Mouse (Mus musculus): Measurements from ENCODE around the gene Carmil3.
A peak's percentile ranks its signal among the peaks of the same experiment; 100 is the strongest.

Gene Carmil3

DNA sequence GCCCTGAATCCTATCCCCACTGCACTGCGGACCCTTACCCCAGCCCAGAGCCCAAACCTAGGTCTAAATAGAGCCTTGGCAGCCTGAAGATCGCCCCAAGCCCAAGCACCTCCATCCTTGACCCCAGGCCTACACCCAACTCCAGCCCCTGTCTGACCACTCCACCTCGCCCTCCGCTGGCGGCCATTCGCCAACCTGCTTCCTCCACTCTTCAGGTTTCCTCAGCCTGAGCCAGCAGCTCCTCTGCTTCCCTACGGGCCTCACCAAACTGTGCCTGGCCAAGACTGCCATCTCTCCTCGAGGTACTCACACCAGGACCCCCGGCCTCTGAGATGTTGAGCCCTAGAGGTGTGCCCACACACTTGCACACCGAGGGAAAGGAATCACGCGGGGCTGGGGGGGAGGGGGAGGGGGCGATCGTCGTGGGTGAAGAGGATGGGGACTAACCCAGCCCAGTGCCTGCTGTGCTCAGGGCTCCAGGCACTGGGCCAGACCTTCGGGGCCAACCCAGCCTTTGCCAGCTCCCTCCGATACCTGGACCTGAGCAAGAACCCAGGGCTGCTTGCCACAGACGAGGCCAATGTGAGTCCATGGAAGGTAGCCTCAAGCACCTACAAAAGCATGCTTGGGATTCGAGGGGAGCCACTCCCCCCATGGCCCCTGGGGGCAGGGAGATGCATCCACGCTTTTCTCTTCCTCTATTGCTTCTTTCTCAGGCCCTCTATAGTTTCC is 5.2 kb downstream of the Carmil3 start:
- DNase-seq (ENCODE audit: low read depth, low spot score) = no peak

- DNase-seq (ENCODE audit: low read depth, low spot score) = no peak
Measured at GRCm38 (mm10) chr14:55496761-55497448, 6.5 kb downstream of the Carmil3 start.

DNA sequence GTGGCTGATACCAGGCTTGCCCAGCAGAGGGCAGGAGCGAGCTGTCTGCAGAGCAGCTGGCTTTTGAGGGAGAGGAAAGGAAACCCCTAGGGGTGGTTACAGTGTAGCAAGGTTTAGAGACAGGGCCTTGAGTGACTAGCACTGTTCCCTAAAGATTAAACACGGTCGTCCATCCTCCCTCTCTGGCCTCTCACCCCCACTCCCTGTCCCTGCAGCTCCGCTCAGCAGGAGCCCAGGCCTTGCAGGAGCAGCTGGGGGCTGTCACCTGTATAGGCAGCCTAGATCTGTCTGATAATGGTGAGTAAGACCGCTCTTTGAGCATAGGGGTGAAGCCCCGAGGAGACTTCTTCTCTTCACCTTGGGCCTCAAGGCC is 7.0 kb downstream of the Carmil3 start:
- peak; percentile 80 for DNase-seq (ENCODE audit: low read depth, low spot score)

DNA sequence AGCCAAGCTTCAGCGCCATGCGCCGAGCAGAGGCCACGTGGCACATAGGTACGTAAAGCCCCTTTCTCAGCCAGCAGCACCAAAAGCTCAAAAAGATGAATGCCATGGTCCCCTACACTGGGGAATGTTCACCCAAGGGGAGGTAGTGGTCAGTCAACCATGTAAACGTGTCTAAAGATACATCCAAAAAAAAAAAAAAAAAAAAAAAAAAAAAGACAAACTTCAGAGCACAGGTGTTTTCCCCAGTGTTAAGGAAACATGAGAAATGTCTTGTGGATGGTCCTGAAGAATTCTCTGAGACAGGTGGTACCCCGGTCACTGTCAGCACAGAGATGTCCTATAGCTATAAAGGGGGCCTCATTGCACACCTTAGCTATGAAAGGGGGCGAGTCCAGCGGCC is 15.2 kb downstream of the Carmil3 start:
- no peak for DNase-seq (ENCODE audit: low read depth, low spot score)

DNA sequence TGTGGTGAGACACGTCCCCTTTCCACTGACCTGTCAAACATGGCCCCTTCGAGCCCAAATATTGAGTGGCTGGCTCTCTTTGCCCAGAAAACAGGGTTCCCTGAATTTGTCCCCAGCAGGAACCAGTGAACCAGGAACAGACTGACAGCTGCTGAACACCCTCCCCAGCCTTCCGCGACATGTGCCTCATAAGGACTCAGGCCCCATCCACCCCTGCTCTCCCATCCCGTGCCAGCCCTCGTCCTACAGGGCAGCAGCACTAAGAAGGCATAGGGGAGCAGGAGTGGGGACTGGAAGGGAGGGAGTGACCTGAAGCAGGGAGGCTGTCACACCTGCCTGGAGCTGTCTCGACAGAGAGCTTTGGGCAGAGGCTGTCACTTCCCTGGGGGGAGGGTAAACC is 17.4 kb downstream of the Carmil3 start:
- no peak for DNase-seq (ENCODE audit: low read depth, low spot score)

- DNase-seq (ENCODE audit: low read depth, low spot score) = no peak
Measured at GRCm38 (mm10) chr14:55509540-55509939, 19.1 kb downstream of the Carmil3 start.

- no peak for DNase-seq (ENCODE audit: low read depth, low spot score)
Measured at GRCm38 (mm10) chr14:55510125-55510731, 19.8 kb downstream of the Carmil3 start, which contains the start of gene Cpne6. Cpne6 (plus strand) TSS chr14:55510445.

GRCm38 (mm10) chr14:55511037-55511436 is 20.6 kb downstream of the Carmil3 start:
- no peak for DNase-seq (ENCODE audit: low read depth, low spot score)

- no peak for DNase-seq (ENCODE audit: low read depth, low spot score)
Measured at GRCm38 (mm10) chr14:55513927-55514326, 23.5 kb downstream of the Carmil3 start.

- no peak for DNase-seq (ENCODE audit: low read depth, low spot score)
Measured at GRCm38 (mm10) chr14:55515846-55516245, 25.4 kb downstream of the Carmil3 start.

GRCm38 (mm10) chr14:55518897-55519296 is 28.4 kb downstream of the Carmil3 start:
- no peak for DNase-seq (ENCODE audit: low read depth, low spot score)

DNA sequence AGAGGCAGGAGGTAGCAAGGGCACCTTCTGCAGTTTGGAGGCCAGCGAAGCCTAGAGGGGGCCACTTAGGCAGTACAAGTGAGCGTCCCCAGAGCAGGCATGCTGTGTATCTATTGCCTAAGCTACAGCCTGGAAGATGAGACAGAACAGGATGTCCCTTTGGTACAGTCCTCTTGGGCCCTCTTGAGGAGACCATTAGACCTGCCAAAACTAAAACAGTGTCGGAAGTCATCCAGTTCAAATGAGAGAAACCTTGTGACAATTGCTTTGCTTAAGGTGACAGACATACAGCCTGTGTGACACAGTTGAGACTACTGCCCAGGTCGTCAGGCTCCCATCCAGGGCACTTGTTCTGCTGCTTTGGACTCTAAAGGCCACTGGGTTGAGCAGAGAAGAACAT is 29.2 kb downstream of the Carmil3 start:
- no peak for DNase-seq (ENCODE audit: low read depth, low spot score)

DNA sequence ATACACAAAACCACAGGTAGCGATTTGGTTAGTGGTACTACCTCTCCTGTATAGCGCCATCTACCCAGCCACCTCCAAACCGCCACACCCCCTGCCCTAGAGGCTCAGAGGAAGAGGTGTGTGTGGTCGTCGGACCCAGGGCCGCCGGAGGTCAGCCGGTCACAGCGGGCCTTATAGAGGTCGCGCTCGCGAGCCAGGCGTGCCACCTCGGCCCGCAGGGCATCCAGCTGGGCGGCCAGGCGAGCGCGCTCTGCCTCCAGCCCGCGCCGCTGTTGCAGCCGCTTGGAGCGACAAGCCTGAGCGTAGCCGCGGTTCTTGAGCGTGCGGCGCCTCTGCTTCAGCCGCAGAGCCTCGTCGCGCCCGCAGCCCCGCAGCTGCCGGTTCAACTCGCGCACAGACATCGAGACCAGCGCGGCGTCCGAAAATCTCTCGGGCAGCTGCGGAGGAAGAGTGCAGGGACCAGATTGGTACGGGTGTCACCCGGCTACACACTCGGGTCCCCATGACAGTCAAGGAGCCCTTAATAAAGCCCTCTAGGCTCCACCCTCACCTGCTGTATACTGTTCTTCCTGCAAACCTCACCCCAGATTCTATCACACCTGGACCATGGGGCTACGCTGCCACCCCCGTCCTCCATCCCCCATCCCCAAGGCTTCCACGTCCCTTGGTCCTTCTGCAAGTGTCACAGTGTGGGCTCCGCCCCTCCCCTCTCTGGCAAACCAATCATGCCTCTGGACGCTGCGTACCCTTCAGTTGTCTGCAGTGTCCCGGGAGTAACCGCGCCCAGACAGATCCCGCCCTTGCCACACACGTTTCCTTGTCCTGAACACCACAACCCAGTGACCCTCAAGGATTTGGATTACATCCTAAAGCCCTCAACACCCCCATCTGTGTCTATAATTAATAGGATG is 30.3 kb downstream of the Carmil3 start:
- peak; percentile 18 for DNase-seq (ENCODE audit: low read depth, low spot score)

DNA sequence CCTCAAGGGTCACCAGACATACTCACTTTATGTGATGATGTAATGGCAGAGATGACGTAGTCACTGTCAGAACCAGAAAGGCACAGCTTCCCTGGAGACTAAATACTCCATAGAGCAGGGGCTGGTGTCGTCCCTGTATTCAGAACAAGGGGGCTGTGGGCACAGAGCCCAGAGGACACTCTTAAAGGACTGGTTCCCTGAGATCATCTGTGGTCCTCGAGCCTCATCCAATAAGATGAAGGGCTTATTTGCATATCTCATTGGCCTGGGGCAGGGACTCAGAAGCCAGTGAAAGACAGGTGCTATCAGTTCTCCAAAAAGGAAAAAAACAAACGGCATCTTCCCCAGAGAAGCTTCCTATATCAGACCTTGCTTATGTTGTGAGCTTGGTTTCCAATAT is 33.6 kb downstream of the Carmil3 start:
- no peak for DNase-seq (ENCODE audit: low read depth, low spot score)

GRCm38 (mm10) chr14:55524785-55525184 is 34.3 kb downstream of the Carmil3 start, which contains the start of gene Nrl:
Nrl (minus strand) TSS chr14:55524981.
- DNase-seq (ENCODE audit: low read depth, low spot score) = no peak

DNA sequence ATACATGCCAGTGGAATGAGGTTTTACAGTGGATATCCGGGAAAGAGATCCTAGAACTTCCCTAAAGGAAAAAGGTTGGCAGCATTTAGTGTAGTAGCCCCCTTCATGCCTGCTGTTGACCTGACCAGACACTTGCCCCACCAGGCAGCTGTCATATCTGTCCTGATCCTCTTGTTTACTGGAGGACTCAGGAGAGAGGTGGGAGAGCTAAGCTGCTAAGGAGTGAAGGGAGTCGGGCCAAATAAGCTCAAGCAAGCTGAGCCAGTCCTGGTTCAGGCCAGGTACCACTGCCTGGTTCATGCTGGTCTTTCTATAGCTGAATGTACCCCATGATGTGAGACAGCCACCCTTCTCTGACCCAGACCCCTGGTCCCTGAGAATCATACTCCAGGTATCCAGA is 36.2 kb downstream of the Carmil3 start:
- DNase-seq (ENCODE audit: low read depth, low spot score) = no peak

DNA sequence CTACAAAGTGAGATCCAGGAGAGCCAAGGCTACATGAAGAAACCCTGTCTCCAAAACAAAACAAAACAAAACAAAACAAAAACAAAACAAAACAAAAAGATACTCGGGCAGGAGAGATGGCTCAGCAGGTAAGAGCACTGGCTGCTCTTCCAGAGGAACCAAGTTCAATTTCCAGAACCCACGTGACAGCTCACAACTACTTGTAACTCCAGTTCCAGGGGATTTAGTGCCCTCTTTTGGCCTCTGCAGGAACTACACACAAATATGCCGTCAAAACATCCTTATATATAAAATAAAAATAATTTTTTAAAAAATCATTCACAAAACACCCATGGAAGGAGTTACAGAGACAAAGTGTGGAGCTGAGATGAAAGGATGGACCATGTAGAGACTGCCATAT is 37.5 kb downstream of the Carmil3 start:
- DNase-seq (ENCODE audit: low read depth, low spot score) = peak; percentile 60

DNA sequence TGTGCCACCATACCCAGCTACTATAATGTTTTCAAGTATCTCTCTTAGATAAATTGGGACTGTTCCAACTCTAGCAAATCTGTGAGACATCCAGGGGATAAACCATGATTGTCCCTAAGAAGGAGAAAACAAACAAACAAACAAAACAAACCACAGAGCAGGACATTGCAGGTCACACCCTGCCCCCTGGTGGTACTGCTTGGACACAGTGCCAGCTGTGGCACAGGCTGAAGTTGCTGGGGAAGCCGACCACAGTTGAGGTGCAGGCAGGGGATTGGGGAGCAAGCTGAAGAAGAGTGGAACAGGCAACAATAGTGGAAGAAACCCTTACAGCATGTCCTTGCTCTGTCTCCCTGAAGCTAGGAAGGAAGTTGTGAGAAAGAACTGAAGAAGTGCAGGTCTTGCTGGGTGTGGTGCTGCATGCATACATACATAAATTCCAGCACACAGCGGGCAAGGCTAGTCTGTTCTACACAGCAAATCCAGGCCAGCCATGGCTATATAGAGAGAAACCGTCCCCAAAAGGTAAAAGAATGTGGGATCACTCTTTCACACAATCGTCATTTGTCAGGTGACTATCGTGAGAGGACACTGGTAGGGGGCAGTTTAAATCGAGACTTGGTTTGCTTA is 45.8 kb downstream of the Carmil3 start:
- DNase-seq (ENCODE audit: low read depth, low spot score) = peak; percentile 34

DNA sequence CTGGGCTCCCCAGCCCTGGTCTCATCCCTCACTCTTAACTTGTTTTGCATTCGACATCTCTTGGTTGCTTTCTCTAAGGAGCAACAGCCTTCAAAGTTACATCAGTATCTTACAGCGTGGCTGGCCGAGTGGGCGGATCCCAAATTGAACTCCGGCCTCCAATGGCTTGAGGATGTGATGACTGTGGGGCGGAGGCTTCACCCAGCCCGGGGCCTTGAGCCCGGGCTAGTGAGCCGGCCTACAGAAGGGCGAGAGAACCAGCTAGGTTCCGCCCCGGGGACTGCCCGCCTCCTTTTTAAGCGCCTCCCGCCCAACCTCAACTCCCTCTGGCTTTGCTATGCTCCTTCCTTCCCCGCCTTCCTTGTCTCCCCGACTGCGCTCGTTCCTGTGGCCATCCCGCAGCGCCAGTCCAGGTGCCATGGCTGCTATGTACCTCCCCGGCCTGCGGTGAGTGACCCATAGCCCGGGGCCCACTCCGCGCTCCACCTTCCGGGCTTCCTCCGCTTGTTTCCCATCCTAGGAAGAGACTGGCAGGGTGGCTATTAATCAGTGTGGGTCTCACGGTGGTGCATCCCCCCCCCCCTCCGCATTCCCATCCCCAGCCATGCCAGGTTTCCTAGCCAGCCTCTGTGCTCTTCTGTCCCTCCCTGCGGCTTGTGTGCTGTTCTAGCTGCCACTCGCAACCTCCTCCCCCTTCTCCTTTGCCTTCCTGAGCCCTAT is 49.8 kb downstream of the Carmil3 start, which contains the start of gene Pck2:
Gene Pck2, plus strand, starts transcription at position 200 of the 720 bp plus-strand sequence.
- peak; percentile 71 for DNase-seq (ENCODE audit: low read depth, low spot score)

- DNase-seq (ENCODE audit: low read depth, low spot score) = peak; percentile 61
Measured at GRCm38 (mm10) chr14:55540787-55541321, 50.4 kb downstream of the Carmil3 start.

Data from CD4-positive helper T cell, adult 2 months (primary cell).